In the genomic region with DNA sequence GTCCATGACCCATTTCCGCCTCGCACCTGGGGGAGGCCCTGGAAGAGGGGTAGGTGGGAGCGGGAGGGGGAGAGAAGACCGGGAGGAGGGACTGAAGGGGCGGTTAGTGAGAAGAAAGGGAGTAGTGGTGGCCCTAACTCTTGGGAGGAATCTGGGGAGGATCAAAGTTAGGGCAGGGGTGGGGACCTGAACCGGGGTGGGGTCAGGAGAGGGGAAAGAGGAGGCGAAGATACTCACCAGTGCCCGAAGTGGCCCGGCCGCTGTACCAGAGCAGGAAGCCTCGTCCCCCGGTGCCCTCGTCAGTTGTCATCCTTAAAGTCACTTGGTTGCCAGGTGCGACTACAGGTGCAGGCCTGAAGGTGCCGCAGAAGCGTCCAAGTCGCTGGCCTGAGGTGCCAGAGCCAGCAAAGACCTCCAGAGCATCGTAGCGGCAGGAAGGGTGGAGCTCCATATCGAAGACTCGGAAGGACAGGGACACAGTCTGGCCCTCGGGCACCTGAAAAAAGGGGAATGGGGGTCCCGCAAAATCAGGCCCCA, we compare ENCODE assay signal across 9 mouse cellular contexts. TPM values are rescaled to one million over a fixed set of nuclear protein-coding genes. Genes with fewer than 3 reads are reported as not detected.
DNase-seq lines count a peak whose midpoint lies in the region; ATAC-seq lines count a peak whose summit lies in the region.
"Had no signal": no experiment of that assay in that cellular context is flagged by ENCODE, and none has a peak within 500 bp of the region (broad histone marks: within the 10 kb centered on the region; RNA-seq: fewer than 3 reads in every experiment).

No protein-coding gene starts in this region.

- whole genome bisulfite sequencing in heart, embryonic 16.5 days: 33% methylated on average over 22 of the region's 23 CpGs
- WGBS in hindbrain, embryonic 12.5 days: 15% methylated on average over 23 of the region's 23 CpGs
- WGBS in midbrain, embryonic 11.5 days: 14% methylated on average over 23 of the region's 23 CpGs

- H3K9me3 ChIP-seq in heart, embryonic 16.5 days (replicated peaks; ENCODE audit: control insufficient read depth, low read length): no peaks in the 10 kb centered on the region
- no peaks in the 10 kb centered on the region for H3K9me3 ChIP-seq in hindbrain, embryonic 12.5 days (replicated peaks)
- H3K9me3 ChIP-seq in midbrain, embryonic 11.5 days (ENCODE audit: control insufficient read depth, low read length): no peaks in the 10 kb centered on the region

- DNase-seq in heart, postnatal 36 days: no peak
- DNase-seq in ZHBTc4 (ENCODE audit: low read depth, low spot score): peak; percentile 45
- DNase-seq in midbrain, embryonic 11.5 days (ENCODE audit: low spot score, missing footprints): no peak
- no peak for DNase-seq in frontal cortex, adult 2 months (ENCODE audit: extremely low spot score in 1 of 2, low spot score in 1 of 2)
- no peak for DNase-seq in adrenal gland, adult 18-20 months (ENCODE audit: low spot score in 2 of 2)
- DNase-seq in left cerebral cortex, postnatal 25 days (ENCODE audit: low spot score in 2 of 2): no peak

- no peak for ATAC-seq in heart, embryonic 16.5 days (replicated peaks; ENCODE audit: extremely low read depth, insufficient read depth, low FRiP score)
- no peak for ATAC-seq in hindbrain, embryonic 12.5 days (ENCODE audit: low FRiP score)
- ATAC-seq in midbrain, embryonic 11.5 days (ENCODE audit: low FRiP score): no peak

- intact Hi-C loops in heart, postnatal 36 days (cut with DNase I): no loop called here
- intact Hi-C loops in left cerebral cortex, postnatal 25 days (cut with DNase I): no loop called here

- H3K4me1 ChIP-seq in heart, embryonic 16.5 days (ENCODE audit: control insufficient read depth, insufficient read depth, low read length): peaks cover 30% of the 10 kb centered on the region
- peaks cover 42% of the 10 kb centered on the region for H3K4me1 ChIP-seq in hindbrain, embryonic 12.5 days
- peaks cover 26% of the 10 kb centered on the region for H3K4me1 ChIP-seq in midbrain, embryonic 11.5 days (ENCODE audit: control insufficient read depth, insufficient read depth, low read length)

- peak overlapping the region; percentile 37 for H3K4me2 ChIP-seq in heart, embryonic 16.5 days (ENCODE audit: low read depth, low read length)
- H3K4me2 ChIP-seq in hindbrain, embryonic 12.5 days (replicated peaks): peak overlapping the region; percentile 41
- peak overlapping the region; percentile 13; the same call in 1 of the 2 replicates for H3K4me2 ChIP-seq in midbrain, embryonic 11.5 days

- peak overlapping the region; percentile 60; the same call in 1 of the 2 replicates for H3K9ac ChIP-seq in heart, embryonic 16.5 days (ENCODE audit: low read length)
- peak overlapping the region; percentile 49 for H3K9ac ChIP-seq in hindbrain, embryonic 12.5 days
- peak overlapping the region; percentile 36 for H3K9ac ChIP-seq in midbrain, embryonic 11.5 days (ENCODE audit: low read length)

- no peak overlapping the region for H3K4me3 ChIP-seq in heart, embryonic 16.5 days (ENCODE audit: low read length)
- peak overlapping the region; percentile 13 for H3K4me3 ChIP-seq in hindbrain, embryonic 12.5 days
- 0 out of 2 replicates have a peak overlapping the region, but pooled peaks have one; percentile 3 for H3K4me3 ChIP-seq in midbrain, embryonic 11.5 days (ENCODE audit: low read depth, low read length)

- no peaks in the 10 kb centered on the region for H3K27me3 ChIP-seq in heart, embryonic 16.5 days (ENCODE audit: control insufficient read depth, insufficient read depth, low read length)
- peaks cover 23% of the 10 kb centered on the region for H3K27me3 ChIP-seq in hindbrain, embryonic 12.5 days
- H3K27me3 ChIP-seq in midbrain, embryonic 11.5 days (ENCODE audit: control insufficient read depth, insufficient read depth, low read length): no peaks in the 10 kb centered on the region; the same call in 1 of the 2 replicates
- H3K27me3 ChIP-seq: CH12.LX had no signal

- H3K27ac ChIP-seq in heart, embryonic 16.5 days (ENCODE audit: low read length): no peak overlapping the region
- no peak overlapping the region for H3K27ac ChIP-seq in hindbrain, embryonic 12.5 days
- no peak overlapping the region for H3K27ac ChIP-seq in midbrain, embryonic 11.5 days (ENCODE audit: low read depth, low read length)

- H3K36me3 ChIP-seq in heart, embryonic 16.5 days (ENCODE audit: control insufficient read depth, insufficient read depth): peaks cover 9% of the 10 kb centered on the region
- H3K36me3 ChIP-seq in hindbrain, embryonic 12.5 days: no peaks in the 10 kb centered on the region
- H3K36me3 ChIP-seq in midbrain, embryonic 11.5 days (ENCODE audit: control insufficient read depth, insufficient read depth, low read length): no peaks in the 10 kb centered on the region

RNA-seq across cellular contexts. Expression of a gene that starts 4.9 kb away (rescaled TPM):
- polyA plus RNA-seq in heart, embryonic 16.5 days (2015; fragmentation: Nextera tagmentation; extraction: Ambion mirVana): 121 and 129 TPM in 2 replicates
- 10 to 100 TPM; 58.1 to 65.1 TPM for total RNA-seq in heart, postnatal 36 days (2021)
- 66.6 and 82.5 TPM in 2 replicates for polyA plus RNA-seq in hindbrain, embryonic 12.5 days (2016; fragmentation: Nextera tagmentation; extraction: Ambion mirVana)
- polyA plus RNA-seq in midbrain, embryonic 11.5 days (2014; fragmentation: Nextera tagmentation; extraction: Ambion mirVana): 58.8 and 61.4 TPM in 2 replicates
- polyA plus RNA-seq in frontal cortex, adult 2 months (2012; rRNA removed): 14.3 and 17.0 TPM in 2 replicates
- 100 to 1,000 TPM; 667 to 880 TPM for total RNA-seq in adrenal gland, adult 18-20 months (2021)
- total RNA-seq in left cerebral cortex, postnatal 25 days (2021): 10 to 100 TPM; 12.1 to 13.7 TPM

RNA-seq across cellular contexts. Expression of a gene that starts 7.9 kb away (rescaled TPM):
- polyA plus RNA-seq in heart, embryonic 16.5 days (2015; fragmentation: Nextera tagmentation; extraction: Ambion mirVana): 21.8 and 25.0 TPM in 2 replicates
- 10 to 100 TPM; 16.5 to 16.8 TPM for total RNA-seq in heart, postnatal 36 days (2021)
- polyA plus RNA-seq in hindbrain, embryonic 12.5 days (2016; fragmentation: Nextera tagmentation; extraction: Ambion mirVana): 38.7 and 40.0 TPM in 2 replicates
- polyA plus RNA-seq in midbrain, embryonic 11.5 days (2014; fragmentation: Nextera tagmentation; extraction: Ambion mirVana): 19.0 and 19.8 TPM in 2 replicates
- polyA plus RNA-seq in frontal cortex, adult 2 months (2012; rRNA removed): 46.1 and 59.6 TPM in 2 replicates
- 10 to 100 TPM; 41.3 to 43.6 TPM for total RNA-seq in adrenal gland, adult 18-20 months (2021)
- total RNA-seq in left cerebral cortex, postnatal 25 days (2021): 10 to 100 TPM; 18.2 to 22.2 TPM

RNA-seq across cellular contexts. Expression of a gene that starts 20.1 kb away (rescaled TPM):
- polyA plus RNA-seq in heart, embryonic 16.5 days (2015; fragmentation: Nextera tagmentation; extraction: Ambion mirVana): 0.12 and 0.39 TPM in 2 replicates
- under 1 TPM; 0.16 to 0.31 TPM for total RNA-seq in heart, postnatal 36 days (2021)
- 0.23 and 0.25 TPM in 2 replicates for polyA plus RNA-seq in hindbrain, embryonic 12.5 days (2016; fragmentation: Nextera tagmentation; extraction: Ambion mirVana)
- polyA plus RNA-seq in midbrain, embryonic 11.5 days (2014; fragmentation: Nextera tagmentation; extraction: Ambion mirVana): 0.10 and 0.16 TPM in 2 replicates
- polyA plus RNA-seq in frontal cortex, adult 2 months (2012; rRNA removed): 0.30 and 0.36 TPM in 2 replicates
- total RNA-seq in adrenal gland, adult 18-20 months (2021): 1 to 10 TPM in 1 of 2 experiments, under 1 TPM in 1; 0.93 to 1.3 TPM
- total RNA-seq in left cerebral cortex, postnatal 25 days (2021): under 1 TPM; 0.18 to 0.21 TPM

RNA-seq across cellular contexts. Expression of a gene that starts 20.2 kb away (rescaled TPM):
- polyA plus RNA-seq in heart, embryonic 16.5 days (2015; fragmentation: Nextera tagmentation; extraction: Ambion mirVana): 24.8 and 31.1 TPM in 2 replicates
- total RNA-seq in heart, postnatal 36 days (2021): 10 to 100 TPM; 18.4 to 20.5 TPM
- polyA plus RNA-seq in hindbrain, embryonic 12.5 days (2016; fragmentation: Nextera tagmentation; extraction: Ambion mirVana): 32.4 and 34.3 TPM in 2 replicates
- polyA plus RNA-seq in midbrain, embryonic 11.5 days (2014; fragmentation: Nextera tagmentation; extraction: Ambion mirVana): 27.3 and 28.3 TPM in 2 replicates
- 15.6 and 19.9 TPM in 2 replicates for polyA plus RNA-seq in frontal cortex, adult 2 months (2012; rRNA removed)
- total RNA-seq in adrenal gland, adult 18-20 months (2021): 10 to 100 TPM; 30.3 to 32.7 TPM
- total RNA-seq in left cerebral cortex, postnatal 25 days (2021): 10 to 100 TPM; 12.2 to 13.5 TPM

RNA-seq across cellular contexts. Expression of a gene that starts 20.3 kb away (rescaled TPM):
- polyA plus RNA-seq in heart, embryonic 16.5 days (2015; fragmentation: Nextera tagmentation; extraction: Ambion mirVana): 9.1 and 12.5 TPM in 2 replicates
- total RNA-seq in heart, postnatal 36 days (2021): 1 to 10 TPM; 3.9 to 4.9 TPM
- 8.3 and 10.8 TPM in 2 replicates for polyA plus RNA-seq in hindbrain, embryonic 12.5 days (2016; fragmentation: Nextera tagmentation; extraction: Ambion mirVana)
- 4.5 and 5.8 TPM in 2 replicates for polyA plus RNA-seq in midbrain, embryonic 11.5 days (2014; fragmentation: Nextera tagmentation; extraction: Ambion mirVana)
- 13.3 and 14.4 TPM in 2 replicates for polyA plus RNA-seq in frontal cortex, adult 2 months (2012; rRNA removed)
- 10 to 100 TPM; 10.7 to 11.3 TPM for total RNA-seq in adrenal gland, adult 18-20 months (2021)
- 10 to 100 TPM in 1 of 2 experiments, 1 to 10 TPM in 1; 9.2 to 11.8 TPM for total RNA-seq in left cerebral cortex, postnatal 25 days (2021)
